ENCODE assay signal across 51 mouse cellular contexts in the genomic region with DNA sequence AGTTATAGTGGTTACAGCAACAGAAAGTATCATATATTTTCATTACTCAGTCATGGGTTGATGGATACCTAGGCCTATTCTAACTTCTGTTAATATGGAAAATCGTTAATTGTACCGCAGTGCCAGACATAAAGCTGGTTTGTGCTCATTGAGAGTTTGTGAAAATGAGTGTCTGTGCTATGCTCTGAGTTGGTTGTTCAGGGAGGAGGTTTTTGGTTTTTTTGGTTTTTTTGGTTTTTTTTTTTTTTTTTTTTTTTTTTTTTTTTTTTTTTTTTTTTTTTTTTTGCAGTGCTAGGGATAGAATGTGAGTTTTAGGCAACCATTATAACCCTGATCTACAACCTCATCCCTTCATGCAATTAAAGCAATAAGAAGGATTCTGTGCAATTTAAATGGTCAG. TPM values are rescaled to one million over a fixed set of nuclear protein-coding genes. Genes with fewer than 3 reads are reported as not detected.
"Had no signal": no experiment of that assay in that cellular context is flagged by ENCODE, and none has a peak within 500 bp of the region (broad histone marks: within the 10 kb centered on the region; RNA-seq: fewer than 3 reads in every experiment).

No protein-coding gene starts in this region.

- H3K4me2 ChIP-seq: heart, embryonic 11.5 days; heart, embryonic 12.5 days; heart, embryonic 13.5 days; heart, embryonic 15.5 days; hindbrain, embryonic 12.5 days; hindbrain, embryonic 13.5 days; hindbrain, embryonic 14.5 days; hindbrain, embryonic 15.5 days; intestine, embryonic 15.5 days; kidney, embryonic 15.5 days had no signal

- H3K27ac ChIP-seq: heart, embryonic 10.5 days; heart, embryonic 13.5 days; heart, embryonic 15.5 days; hindbrain, embryonic 10.5 days; hindbrain, embryonic 12.5 days; hindbrain, embryonic 13.5 days; hindbrain, embryonic 14.5 days; hindbrain, embryonic 15.5 days; hindbrain, postnatal 0 days; intestine, embryonic 15.5 days; kidney, embryonic 15.5 days; kidney, postnatal 0 days; layer of hippocampus, adult 2 months; left cerebral cortex, adult 2 months had no signal

- H3K9ac ChIP-seq: heart, embryonic 12.5 days; heart, embryonic 13.5 days; heart, embryonic 15.5 days; hindbrain, embryonic 12.5 days; hindbrain, embryonic 13.5 days; hindbrain, embryonic 14.5 days; hindbrain, embryonic 15.5 days; intestine, embryonic 15.5 days; kidney, embryonic 15.5 days had no signal

- H3K27me3 ChIP-seq: heart, embryonic 12.5 days; heart, embryonic 13.5 days; heart, embryonic 15.5 days; hindbrain, embryonic 12.5 days; hindbrain, embryonic 13.5 days; hindbrain, embryonic 15.5 days; intestine, embryonic 15.5 days; kidney, embryonic 15.5 days had no signal

- H3K4me1 ChIP-seq: heart, embryonic 10.5 days; heart, embryonic 12.5 days; heart, embryonic 13.5 days; heart, embryonic 15.5 days; hindbrain, embryonic 10.5 days; hindbrain, embryonic 12.5 days; hindbrain, embryonic 13.5 days; hindbrain, embryonic 15.5 days; intestine, embryonic 15.5 days; kidney, embryonic 15.5 days had no signal

- DNase-seq: heart, postnatal 10 days; heart, postnatal 14 days; heart, postnatal 36 days; heart, postnatal 4 days; kidney, adult 11 months; kidney, adult 18-20 months; kidney, adult 2 months; kidney, adult 8-10 months; kidney, adult 9 months; kidney, postnatal 10 days; kidney, postnatal 14 days; kidney, postnatal 25 days; kidney, postnatal 36 days; kidney, postnatal 4 days; layer of hippocampus, adult 9-11 months; layer of hippocampus, postnatal 36 days had no signal

- H3K36me3 ChIP-seq: heart, embryonic 10.5 days; heart, embryonic 12.5 days; heart, embryonic 13.5 days; heart, embryonic 15.5 days; hindbrain, embryonic 10.5 days; hindbrain, embryonic 12.5 days; hindbrain, embryonic 13.5 days; hindbrain, embryonic 15.5 days; intestine, embryonic 15.5 days; kidney, embryonic 15.5 days had no signal

- H3K4me3 ChIP-seq: heart, embryonic 10.5 days; heart, embryonic 12.5 days; heart, embryonic 13.5 days; heart, embryonic 15.5 days; hindbrain, embryonic 10.5 days; hindbrain, embryonic 12.5 days; hindbrain, embryonic 13.5 days; hindbrain, embryonic 15.5 days; intestine, embryonic 15.5 days; kidney, embryonic 15.5 days; layer of hippocampus, adult 2 months; left cerebral cortex, adult 2 months had no signal

- H3K9me3 ChIP-seq: heart, embryonic 10.5 days; heart, embryonic 12.5 days; heart, embryonic 13.5 days; heart, embryonic 15.5 days; hindbrain, embryonic 10.5 days; hindbrain, embryonic 12.5 days; hindbrain, embryonic 13.5 days; hindbrain, embryonic 15.5 days; intestine, embryonic 15.5 days; kidney, embryonic 15.5 days had no signal

RNA-seq across cellular contexts. Expression of a gene that starts 7.1 kb away (rescaled TPM):
- total RNA-seq: heart, postnatal 10 days; heart, postnatal 14 days; heart, postnatal 25 days; heart, postnatal 36 days; heart, postnatal 4 days; hematopoietic stem cell, adult 5-6 weeks; hindbrain, postnatal 0 days; layer of hippocampus, adult 18-20 months; layer of hippocampus, adult 2 months; layer of hippocampus, postnatal 10 days; layer of hippocampus, postnatal 14 days; layer of hippocampus, postnatal 25 days; layer of hippocampus, postnatal 36 days; left cerebral cortex, adult 18-20 months; left cerebral cortex, adult 2 months had no signal
- polyA plus RNA-seq: heart, embryonic 10.5 days; heart, embryonic 11.5 days; heart, embryonic 12.5 days; heart, embryonic 13.5 days; heart, embryonic 14.5 days; heart, embryonic 16.5 days; heart, postnatal 0 days; hindbrain, embryonic 10.5 days; hindbrain, embryonic 11.5 days; hindbrain, embryonic 12.5 days; hindbrain, embryonic 13.5 days; hindbrain, embryonic 14.5 days; hindbrain, embryonic 15.5 days; hindbrain, embryonic 16.5 days; hindbrain, postnatal 0 days; intestine, embryonic 14.5 days; intestine, embryonic 15.5 days; intestine, embryonic 16.5 days; intestine, postnatal 0 days; kidney, adult 2 months; kidney, embryonic 14.5 days; kidney, embryonic 15.5 days; kidney, embryonic 16.5 days; kidney, postnatal 0 days; large intestine, adult 2 months had no signal

RNA-seq across cellular contexts. Expression of a gene that starts 25.4 kb away (rescaled TPM):
- total RNA-seq: heart, postnatal 10 days; heart, postnatal 14 days; heart, postnatal 25 days; heart, postnatal 36 days; heart, postnatal 4 days; hematopoietic stem cell, adult 5-6 weeks; hindbrain, postnatal 0 days; layer of hippocampus, adult 18-20 months; layer of hippocampus, adult 2 months; layer of hippocampus, postnatal 10 days; layer of hippocampus, postnatal 14 days; layer of hippocampus, postnatal 25 days; layer of hippocampus, postnatal 36 days; left cerebral cortex, adult 18-20 months; left cerebral cortex, adult 2 months had no signal
- polyA plus RNA-seq: heart, embryonic 10.5 days; heart, embryonic 11.5 days; heart, embryonic 12.5 days; heart, embryonic 13.5 days; heart, embryonic 14.5 days; heart, embryonic 15.5 days; heart, embryonic 16.5 days; heart, postnatal 0 days; hindbrain, embryonic 10.5 days; hindbrain, embryonic 11.5 days; hindbrain, embryonic 12.5 days; hindbrain, embryonic 13.5 days; hindbrain, embryonic 14.5 days; hindbrain, embryonic 15.5 days; hindbrain, embryonic 16.5 days; hindbrain, postnatal 0 days; inflammation-experienced regulatory T-cells, adult 6 months; intestine, embryonic 14.5 days; intestine, embryonic 15.5 days; intestine, embryonic 16.5 days; intestine, postnatal 0 days; kidney, adult 2 months; kidney, embryonic 14.5 days; kidney, embryonic 15.5 days; kidney, embryonic 16.5 days; kidney, postnatal 0 days; large intestine, adult 2 months had no signal

RNA-seq across cellular contexts. Expression of a gene that starts 29.9 kb away (rescaled TPM):
- total RNA-seq: heart, postnatal 10 days; heart, postnatal 14 days; heart, postnatal 25 days; heart, postnatal 36 days; heart, postnatal 4 days; hematopoietic stem cell, adult 5-6 weeks; hindbrain, postnatal 0 days; layer of hippocampus, adult 18-20 months; layer of hippocampus, adult 2 months; layer of hippocampus, postnatal 10 days; layer of hippocampus, postnatal 14 days; layer of hippocampus, postnatal 25 days; layer of hippocampus, postnatal 36 days; left cerebral cortex, adult 18-20 months; left cerebral cortex, adult 2 months had no signal
- polyA plus RNA-seq: heart, embryonic 10.5 days; heart, embryonic 11.5 days; heart, embryonic 12.5 days; heart, embryonic 13.5 days; heart, embryonic 14.5 days; heart, embryonic 15.5 days; heart, embryonic 16.5 days; heart, postnatal 0 days; hindbrain, embryonic 10.5 days; hindbrain, embryonic 11.5 days; hindbrain, embryonic 12.5 days; hindbrain, embryonic 13.5 days; hindbrain, embryonic 14.5 days; hindbrain, embryonic 15.5 days; hindbrain, embryonic 16.5 days; hindbrain, postnatal 0 days; inflammation-experienced regulatory T-cells, adult 6 months; intestine, embryonic 14.5 days; intestine, embryonic 15.5 days; intestine, embryonic 16.5 days; intestine, postnatal 0 days; kidney, adult 2 months; kidney, embryonic 14.5 days; kidney, embryonic 15.5 days; kidney, embryonic 16.5 days; kidney, postnatal 0 days; large intestine, adult 2 months had no signal

RNA-seq across cellular contexts. Expression of a gene that starts 40.2 kb away (rescaled TPM):
- total RNA-seq: heart, postnatal 10 days; heart, postnatal 14 days; heart, postnatal 25 days; heart, postnatal 36 days; heart, postnatal 4 days; hematopoietic stem cell, adult 5-6 weeks; hindbrain, postnatal 0 days; layer of hippocampus, adult 18-20 months; layer of hippocampus, adult 2 months; layer of hippocampus, postnatal 10 days; layer of hippocampus, postnatal 14 days; layer of hippocampus, postnatal 25 days; layer of hippocampus, postnatal 36 days; left cerebral cortex, adult 18-20 months; left cerebral cortex, adult 2 months had no signal
- polyA plus RNA-seq: heart, embryonic 10.5 days; heart, embryonic 11.5 days; heart, embryonic 12.5 days; heart, embryonic 13.5 days; heart, embryonic 14.5 days; heart, embryonic 15.5 days; heart, embryonic 16.5 days; heart, postnatal 0 days; hindbrain, embryonic 10.5 days; hindbrain, embryonic 11.5 days; hindbrain, embryonic 12.5 days; hindbrain, embryonic 13.5 days; hindbrain, embryonic 14.5 days; hindbrain, embryonic 15.5 days; hindbrain, embryonic 16.5 days; hindbrain, postnatal 0 days; inflammation-experienced regulatory T-cells, adult 6 months; intestine, embryonic 14.5 days; intestine, embryonic 15.5 days; intestine, embryonic 16.5 days; intestine, postnatal 0 days; kidney, adult 2 months; kidney, embryonic 14.5 days; kidney, embryonic 15.5 days; kidney, embryonic 16.5 days; kidney, postnatal 0 days; large intestine, adult 2 months had no signal

RNA-seq across cellular contexts. Expression of a gene that starts 44.9 kb away (rescaled TPM):
- total RNA-seq: heart, postnatal 10 days; heart, postnatal 14 days; heart, postnatal 25 days; heart, postnatal 36 days; heart, postnatal 4 days; hematopoietic stem cell, adult 5-6 weeks; hindbrain, postnatal 0 days; layer of hippocampus, adult 18-20 months; layer of hippocampus, adult 2 months; layer of hippocampus, postnatal 10 days; layer of hippocampus, postnatal 14 days; layer of hippocampus, postnatal 25 days; layer of hippocampus, postnatal 36 days; left cerebral cortex, adult 18-20 months; left cerebral cortex, adult 2 months had no signal
- polyA plus RNA-seq: heart, embryonic 10.5 days; heart, embryonic 11.5 days; heart, embryonic 12.5 days; heart, embryonic 13.5 days; heart, embryonic 14.5 days; heart, embryonic 15.5 days; heart, embryonic 16.5 days; heart, postnatal 0 days; hindbrain, embryonic 10.5 days; hindbrain, embryonic 11.5 days; hindbrain, embryonic 12.5 days; hindbrain, embryonic 13.5 days; hindbrain, embryonic 14.5 days; hindbrain, embryonic 15.5 days; hindbrain, embryonic 16.5 days; hindbrain, postnatal 0 days; inflammation-experienced regulatory T-cells, adult 6 months; intestine, embryonic 14.5 days; intestine, embryonic 16.5 days; intestine, postnatal 0 days; kidney, embryonic 14.5 days; kidney, embryonic 16.5 days; kidney, postnatal 0 days; large intestine, adult 2 months had no signal
